ENCODE assay signal across 14 mouse cellular contexts in genomic region chrX:52189094-52189493, GRCm38 (mm10).
"Had no signal": no experiment of that assay in that cellular context is flagged by ENCODE, and none has a peak within 500 bp of the region (broad histone marks: within the 10 kb centered on the region; RNA-seq: fewer than 3 reads in every experiment).

No protein-coding gene starts in this region.

- H3K27ac ChIP-seq: kidney, embryonic 15.5 days; limb, embryonic 12.5 days; liver, embryonic 15.5 days; stomach, embryonic 15.5 days had no signal

- ATAC-seq: lung, postnatal 0 days; midbrain, embryonic 16.5 days had no signal

- DNase-seq: kidney, adult 2 months; kidney, postnatal 14 days; layer of hippocampus, postnatal 36 days; lung, adult 2 months; lung, postnatal 36 days; right cerebral cortex, postnatal 14 days; thymus, adult 2 months; thymus, postnatal 25 days had no signal

- H3K9me3 ChIP-seq: kidney, embryonic 15.5 days; limb, embryonic 12.5 days; liver, embryonic 15.5 days; stomach, embryonic 15.5 days had no signal

- H3K4me3 ChIP-seq: kidney, embryonic 15.5 days; limb, embryonic 12.5 days; liver, embryonic 15.5 days; stomach, embryonic 15.5 days had no signal

- H3K27me3 ChIP-seq: liver, embryonic 15.5 days; stomach, embryonic 15.5 days had no signal

- H3K4me2 ChIP-seq: kidney, embryonic 15.5 days; limb, embryonic 12.5 days; liver, embryonic 15.5 days; stomach, embryonic 15.5 days had no signal

- H3K36me3 ChIP-seq: kidney, embryonic 15.5 days; limb, embryonic 12.5 days; liver, embryonic 15.5 days; stomach, embryonic 15.5 days had no signal

- H3K4me1 ChIP-seq: kidney, embryonic 15.5 days; liver, embryonic 15.5 days; stomach, embryonic 15.5 days had no signal

- H3K9ac ChIP-seq: kidney, embryonic 15.5 days; limb, embryonic 12.5 days; liver, embryonic 15.5 days; stomach, embryonic 15.5 days had no signal
